Mouse (Mus musculus) forebrain, embryonic 10.5 days (tissue): Measurements from ENCODE around the gene Sema5b. TPM values are rescaled to one million over a fixed set of nuclear protein-coding genes. Genes with fewer than 3 reads are reported as not detected.

Experiments used
- DNase-seq: peaks from one replicate; pipeline ENCODE4 v3.0.0-alpha.2; 2017; ENCODE audit warnings: low spot score; ENCODE audit errors: extremely low spot score
- H3K27ac ChIP-seq: fragments of 300-500 bp; sonication (generic); 2 replicates; pipeline ENCODE4 v1.5.1; 2016; ENCODE audit warnings: mild to moderate bottlenecking
- H3K27me3 ChIP-seq: fragments of 300-500 bp; sonication (generic); 2 replicates; pipeline ENCODE4 v1.6.1; 2016; ENCODE audit warnings: mild to moderate bottlenecking; ENCODE audit not compliant: poor library complexity, severe bottlenecking
- H3K36me3 ChIP-seq: fragments of 300-500 bp; sonication (generic); replicated peaks from 2 replicates; pipeline ENCODE4 v1.6.1; 2016; ENCODE audit warnings: mild to moderate bottlenecking, moderate library complexity
- H3K4me1 ChIP-seq: fragments of 300-500 bp; sonication (generic); 2 replicates; pipeline ENCODE4 v1.6.1; 2016
- H3K4me3 ChIP-seq: fragments of 300-500 bp; sonication (generic); 2 replicates; pipeline ENCODE4 v1.5.1; 2016; ENCODE audit warnings: mild to moderate bottlenecking, moderate library complexity
- H3K9me3 ChIP-seq: fragments of 300-500 bp; sonication (generic); 2 replicates; pipeline ENCODE4 v1.6.1; 2016; ENCODE audit warnings: mild to moderate bottlenecking, moderate library complexity
- WGBS: fragments of 180-500 bp; shearing (Covaris S2); methylation state at CpG from one replicate; pipeline ENCODE4 v1.1.7; 2016; 5-methylcytosine and 5-hydroxymethylcytosine counted together
- polyA plus RNA-seq: library from polyadenylated mRNA; unstranded; fragments of >200 nt; fragmentation: Nextera tagmentation; extraction: Ambion mirVana; gene quantifications from 2 replicates; pipeline ENCODE4 v1.2.1, GENCODE M21; 2016

Gene Sema5b
- polyA plus RNA-seq, 1 experiment from 2014 or later: 37.5 TPM

GRCm38 (mm10) chr16:35524200-35524599, 16.7 kb upstream of the Sema5b start:
- no peak for DNase-seq
- Histone ChIP-seq H3K27ac (no peak overlapping the region), H3K4me3 (no peak overlapping the region), H3K27me3 (peaks cover 6% of the 10 kb centered on the region), H3K4me1 (peaks cover 4% of the 10 kb centered on the region), H3K36me3 (no peaks in the 10 kb centered on the region), H3K9me3 (no peaks in the 10 kb centered on the region)
- 81% methylated on average over 4 of the region's 4 CpGs for WGBS

- Histone ChIP-seq H3K27ac (no peak overlapping the region), H3K36me3 (no peaks in the 10 kb centered on the region), H3K9me3 (no peaks in the 10 kb centered on the region), H3K4me1 (peaks cover 11% of the 10 kb centered on the region), H3K27me3 (peaks cover 37% of the 10 kb centered on the region), H3K4me3 (no peak overlapping the region)
- DNase-seq: no peak
- 80% methylated on average over 3 of the region's 3 CpGs for WGBS
Observed at GRCm38 (mm10) chr16:35534630-35535029, 6.3 kb upstream of the Sema5b start.

- H3K27ac ChIP-seq: no peak overlapping the region
- 86% methylated on average over 8 of the region's 8 CpGs for WGBS
- no peaks in the 10 kb centered on the region for H3K36me3 ChIP-seq
- H3K4me3 ChIP-seq: no peak overlapping the region
- H3K27me3 ChIP-seq: peaks cover 68% of the 10 kb centered on the region
- H3K4me1 ChIP-seq: peaks cover 40% of the 10 kb centered on the region
- no peaks in the 10 kb centered on the region; the same call in 1 of the 2 replicates for H3K9me3 ChIP-seq
- DNase-seq: no peak
Observed at GRCm38 (mm10) chr16:35537651-35538050, 3.3 kb upstream of the Sema5b start.

- Histone ChIP-seq H3K27ac (no peak overlapping the region), H3K36me3 (peaks cover 7% of the 10 kb centered on the region), H3K4me1 (peaks cover 51% of the 10 kb centered on the region), H3K4me3 (no peak overlapping the region), H3K27me3 (peaks cover 82% of the 10 kb centered on the region), H3K9me3 (no peaks in the 10 kb centered on the region; the same call in 1 of the 2 replicates)
- 43% methylated on average over 10 of the region's 10 CpGs for WGBS
- DNase-seq: no peak
Observed at GRCm38 (mm10) chr16:35539041-35539440, 1.9 kb upstream of the Sema5b start.

- Histone ChIP-seq H3K4me1 (peaks cover 51% of the 10 kb centered on the region), H3K27ac (peak overlapping the region; percentile 97), H3K9me3 (no peaks in the 10 kb centered on the region; the same call in 1 of the 2 replicates), H3K36me3 (peaks cover 21% of the 10 kb centered on the region), H3K4me3 (peak overlapping the region; percentile 86), H3K27me3 (peaks cover 83% of the 10 kb centered on the region)
- WGBS: under 1% methylated on average over 23 of the region's 23 CpGs
- peak; percentile 53 for DNase-seq
Observed at GRCm38 (mm10) chr16:35540333-35541116, 420 bp upstream of the Sema5b start.

GRCm38 (mm10) chr16:35541661-35542420, 896 bp downstream of the Sema5b start:
- DNase-seq: peak; percentile 63
- WGBS: 0% methylated on average over 54 of the region's 54 CpGs
- no peaks in the 10 kb centered on the region; the same call in 1 of the 2 replicates for H3K9me3 ChIP-seq
- H3K27ac ChIP-seq: peak overlapping the region; percentile 97
- H3K4me1 ChIP-seq: peaks cover 51% of the 10 kb centered on the region
- H3K27me3 ChIP-seq: peaks cover 74% of the 10 kb centered on the region
- peaks cover 34% of the 10 kb centered on the region for H3K36me3 ChIP-seq
- peak overlapping the region; percentile 86 for H3K4me3 ChIP-seq

GRCm38 (mm10) chr16:35542421-35542780, 1.5 kb downstream of the Sema5b start:
- under 1% methylated on average over 27 of the region's 27 CpGs for WGBS
- Histone ChIP-seq H3K27me3 (peaks cover 68% of the 10 kb centered on the region), H3K4me1 (peaks cover 51% of the 10 kb centered on the region), H3K36me3 (peaks cover 38% of the 10 kb centered on the region), H3K4me3 (peak overlapping the region; percentile 86), H3K27ac (peak overlapping the region; percentile 97), H3K9me3 (no peaks in the 10 kb centered on the region; the same call in 1 of the 2 replicates)
- no peak for DNase-seq

GRCm38 (mm10) chr16:35545723-35546122, 4.8 kb downstream of the Sema5b start:
- Histone ChIP-seq H3K36me3 (peaks cover 68% of the 10 kb centered on the region), H3K27ac (no peak overlapping the region), H3K9me3 (no peaks in the 10 kb centered on the region; the same call in 1 of the 2 replicates), H3K4me3 (no peak overlapping the region), H3K27me3 (peaks cover 35% of the 10 kb centered on the region), H3K4me1 (peaks cover 35% of the 10 kb centered on the region)
- no peak for DNase-seq
- 89% methylated on average over 4 of the region's 4 CpGs for WGBS

- Histone ChIP-seq H3K36me3 (peaks cover 87% of the 10 kb centered on the region), H3K27me3 (peaks cover 12% of the 10 kb centered on the region), H3K9me3 (no peaks in the 10 kb centered on the region), H3K27ac (no peak overlapping the region), H3K4me3 (no peak overlapping the region), H3K4me1 (peaks cover 16% of the 10 kb centered on the region)
- DNase-seq: no peak
Observed at GRCm38 (mm10) chr16:35547966-35548365, 7.0 kb downstream of the Sema5b start.

- WGBS: 93% methylated on average over 2 of the region's 2 CpGs
- DNase-seq: no peak
- H3K36me3 ChIP-seq: peaks cover 80% of the 10 kb centered on the region
- no peak overlapping the region for H3K27ac ChIP-seq
- peaks cover 20% of the 10 kb centered on the region for H3K4me1 ChIP-seq
- H3K9me3 ChIP-seq: no peaks in the 10 kb centered on the region
- no peaks in the 10 kb centered on the region for H3K27me3 ChIP-seq
- no peak overlapping the region for H3K4me3 ChIP-seq
Observed at GRCm38 (mm10) chr16:35549354-35549753, 8.4 kb downstream of the Sema5b start.

GRCm38 (mm10) chr16:35555596-35556482, 14.9 kb downstream of the Sema5b start:
- Histone ChIP-seq H3K9me3 (no peaks in the 10 kb centered on the region), H3K4me1 (peaks cover 49% of the 10 kb centered on the region), H3K27me3 (no peaks in the 10 kb centered on the region), H3K4me3 (no peak overlapping the region), H3K36me3 (peaks cover 60% of the 10 kb centered on the region), H3K27ac (no peak overlapping the region)
- 86% methylated on average over 15 of the region's 15 CpGs for WGBS
- DNase-seq: no peak

GRCm38 (mm10) chr16:35557038-35557437, 16.1 kb downstream of the Sema5b start:
- no peak for DNase-seq
- no peaks in the 10 kb centered on the region for H3K9me3 ChIP-seq
- peaks cover 55% of the 10 kb centered on the region for H3K36me3 ChIP-seq
- H3K4me3 ChIP-seq: no peak overlapping the region
- no peaks in the 10 kb centered on the region for H3K27me3 ChIP-seq
- H3K27ac ChIP-seq: peak overlapping the region; percentile 69
- 85% methylated on average over 6 of the region's 6 CpGs for WGBS
- H3K4me1 ChIP-seq: peaks cover 58% of the 10 kb centered on the region
